Mouse (Mus musculus) embryonic facial prominence, embryonic 11.5 days (tissue): ENCODE measurements around the gene Ffar1. TPM values are rescaled to one million over a fixed set of nuclear protein-coding genes. Genes with fewer than 3 reads are reported as not detected.

Experiments used
- ATAC-seq: fragments of 200-750 bp; cut with Nextera tagmentation; replicated peaks from 2 replicates; pipeline ENCODE4 v1.8.0; 2017; ENCODE audit warnings: low read depth; ENCODE audit not compliant: insufficient number of reproducible peaks, low FRiP score, low TSS enrichment
- DNase-seq: peaks from one replicate; pipeline ENCODE4 v3.0.0-alpha.2; 2015; ENCODE audit warnings: low spot score
- H3K27ac ChIP-seq: fragments of 300-500 bp; sonication (generic); replicated peaks from 2 replicates; pipeline ENCODE4 v1.5.1; 2014; ENCODE audit warnings: mild to moderate bottlenecking, low read depth, low read length, control low read depth
- H3K27me3 ChIP-seq: fragments of 300-500 bp; sonication (generic); 2 replicates; pipeline ENCODE4 v1.6.1; 2014; ENCODE audit warnings: mild to moderate bottlenecking, low read length, moderate library complexity, mixed read lengths; ENCODE audit not compliant: control insufficient read depth, insufficient read depth
- H3K36me3 ChIP-seq: fragments of 300-500 bp; sonication (generic); replicated peaks from 2 replicates; pipeline ENCODE4 v1.6.1; 2014; ENCODE audit warnings: low read depth, mild to moderate bottlenecking, low read length, moderate library complexity, mixed read lengths; ENCODE audit not compliant: control insufficient read depth, insufficient read depth
- H3K4me1 ChIP-seq: fragments of 300-500 bp; sonication (generic); 2 replicates; pipeline ENCODE4 v1.6.1; 2014; ENCODE audit warnings: low read length, mixed read lengths; ENCODE audit not compliant: control insufficient read depth, insufficient read depth
- H3K4me2 ChIP-seq: fragments of 300-500 bp; sonication (generic); 2 replicates; pipeline ENCODE4 v1.6.1; 2014; ENCODE audit warnings: low read depth, mild to moderate bottlenecking, control low read depth, low read length, moderate library complexity
- H3K4me3 ChIP-seq: fragments of 300-500 bp; sonication (generic); 2 replicates; pipeline ENCODE4 v1.5.1; 2014; ENCODE audit warnings: low read depth, low read length, control low read depth
- H3K9ac ChIP-seq: fragments of 300-500 bp; sonication (generic); replicated peaks from 2 replicates; pipeline ENCODE4 v1.6.1; 2014; ENCODE audit warnings: mild to moderate bottlenecking, control low read depth, low read length
- H3K9me3 ChIP-seq: fragments of 300-500 bp; sonication (generic); replicated peaks from 2 replicates; pipeline ENCODE4 v1.6.1; 2016; ENCODE audit warnings: mild to moderate bottlenecking, low read length, inconsistent platforms, mixed read lengths; ENCODE audit not compliant: control insufficient read depth
- WGBS: fragments of 180-500 bp; shearing (Covaris S2); extraction: QIAGEN DNeasy Blood & Tissue Kit; methylation state at CpG from one replicate; pipeline ENCODE4 v1.1.7; 2014; 5-methylcytosine and 5-hydroxymethylcytosine counted together
- polyA plus RNA-seq: library from polyadenylated mRNA; unstranded; fragments of >200 nt; fragmentation: Nextera tagmentation; extraction: Ambion mirVana; gene quantifications from 2 replicates; pipeline ENCODE4 v1.2.1, GENCODE M21; 2014

The Ffar1 gene
- polyA plus RNA-seq, 1 experiment from 2014 or later: not detected

GRCm38 (mm10) chr7:30873083-30873482, 11.7 kb upstream of the Ffar1 start:
- no peaks in the 10 kb centered on the region for H3K36me3 ChIP-seq
- WGBS: 25% methylated on average over 15 of the region's 15 CpGs
- H3K4me2 ChIP-seq: no peak overlapping the region

DNA sequence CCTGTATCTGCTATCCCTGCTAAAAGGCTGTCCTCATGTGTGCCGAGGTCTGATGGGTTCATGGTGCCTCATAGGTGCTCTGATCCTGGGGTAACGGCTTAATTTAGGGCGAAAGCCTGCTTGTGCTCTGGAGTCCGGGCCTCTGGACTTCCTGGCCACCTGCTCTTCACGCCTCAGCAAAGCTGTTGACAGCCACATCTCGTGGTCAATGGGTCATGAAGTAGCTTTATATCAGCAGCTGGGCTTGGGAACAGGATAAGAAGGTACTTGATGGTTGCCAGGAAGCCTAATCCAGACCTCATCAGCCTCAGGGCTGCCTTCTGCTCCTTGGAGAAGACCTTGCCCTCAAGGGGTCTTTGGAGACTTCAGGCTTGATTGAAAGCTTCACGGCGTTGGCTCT, 2.0 kb upstream of the Ffar1 start:
- no peak for ATAC-seq
- Histone ChIP-seq H3K27ac (no peak overlapping the region), H3K9me3 (no peaks in the 10 kb centered on the region), H3K4me2 (no peak overlapping the region), H3K27me3 (no peaks in the 10 kb centered on the region), H3K36me3 (no peaks in the 10 kb centered on the region), H3K4me3 (no peak overlapping the region), H3K4me1 (no peaks in the 10 kb centered on the region; the same call in 1 of the 2 replicates), H3K9ac (no peak overlapping the region)
- 80% methylated on average over 8 of the region's 8 CpGs for WGBS
- no peak for DNase-seq

More at GRCm38 (mm10) chr7:30873083-30873482, 11.7 kb upstream of the Ffar1 start:
- H3K27ac ChIP-seq: no peak overlapping the region
- H3K4me1 ChIP-seq: no peaks in the 10 kb centered on the region
- ATAC-seq: no peak
- no peaks in the 10 kb centered on the region for H3K27me3 ChIP-seq
- no peak overlapping the region for H3K9ac ChIP-seq
- H3K4me3 ChIP-seq: no peak overlapping the region
- peak; percentile 82 for DNase-seq
- no peaks in the 10 kb centered on the region for H3K9me3 ChIP-seq

DNA sequence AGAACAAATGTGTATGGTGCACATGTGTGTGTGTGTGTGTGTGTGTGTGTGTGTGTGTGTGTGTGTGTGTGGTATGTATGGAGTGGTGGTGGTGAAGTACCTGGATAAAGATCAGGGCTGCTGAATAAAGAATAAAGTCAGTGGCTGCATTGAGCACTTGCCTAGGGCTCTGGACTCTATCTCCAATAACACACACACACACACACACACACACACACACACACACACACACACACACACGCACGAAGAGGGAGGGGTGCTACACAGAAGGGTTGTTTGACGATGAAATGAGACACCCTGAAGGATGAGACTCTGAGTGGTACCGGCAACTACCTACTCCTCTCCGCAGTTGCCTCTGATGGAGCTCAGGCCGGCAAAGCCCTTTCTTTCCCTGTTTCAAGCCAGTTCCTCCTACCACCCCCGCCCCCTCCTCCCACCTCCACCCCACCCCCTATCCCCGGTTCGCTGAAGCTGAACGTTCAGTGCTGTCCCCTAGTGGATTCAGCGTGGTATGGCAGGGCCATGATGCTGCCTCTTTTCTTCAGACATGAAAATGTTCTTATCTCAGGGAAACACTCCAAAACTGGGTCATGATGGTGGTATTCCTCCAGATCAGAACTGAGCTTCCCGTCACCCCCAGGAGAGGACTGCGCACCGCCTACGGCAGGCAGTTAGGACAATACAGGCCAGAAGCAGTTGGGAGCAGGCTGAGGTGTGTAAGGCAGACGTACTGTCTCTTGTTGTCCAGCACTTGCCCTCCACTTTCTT, 1.5 kb downstream of the Ffar1 start:
- no peaks in the 10 kb centered on the region; the same call in 1 of the 2 replicates for H3K4me1 ChIP-seq
- DNase-seq (peak; percentile 86), ATAC-seq (peak; percentile 47)
- H3K9me3 ChIP-seq: no peaks in the 10 kb centered on the region
- peak overlapping the region; percentile 25 for H3K9ac ChIP-seq
- no peaks in the 10 kb centered on the region for H3K27me3 ChIP-seq
- no peak overlapping the region for H3K27ac ChIP-seq
- peak overlapping the region; percentile 37 for H3K4me2 ChIP-seq
- H3K36me3 ChIP-seq: no peaks in the 10 kb centered on the region
- H3K4me3 ChIP-seq: 0 out of 2 replicates have a peak overlapping the region, but pooled peaks have one; percentile 12
- 11% methylated on average over 14 of the region's 16 CpGs for WGBS

DNA sequence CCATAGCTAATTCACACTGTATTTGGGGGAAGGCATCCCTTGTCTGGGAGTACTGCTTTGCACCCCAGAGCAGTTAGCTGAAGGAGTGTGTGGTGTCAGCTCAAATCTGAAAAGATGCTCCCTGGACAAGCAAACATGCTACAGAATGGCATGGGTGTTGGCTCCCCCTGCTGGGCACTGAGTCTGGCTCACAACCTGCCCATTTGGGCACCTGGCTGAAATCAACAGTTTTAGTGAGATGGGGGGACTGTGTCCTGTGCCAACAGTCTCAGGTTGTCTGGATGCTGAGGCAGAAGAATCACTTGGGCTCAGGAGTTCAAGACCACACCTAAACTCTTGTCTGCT, 2.1 kb downstream of the Ffar1 start:
- H3K4me2 ChIP-seq: no peak overlapping the region
- ATAC-seq (0 out of 2 replicates have a peak, but pooled peaks have one; percentile 3), DNase-seq (peak; percentile 82)
- no peaks in the 10 kb centered on the region for H3K36me3 ChIP-seq
- H3K27ac ChIP-seq: no peak overlapping the region
- no peak overlapping the region for H3K4me3 ChIP-seq
- H3K9ac ChIP-seq: no peak overlapping the region; the same call in 1 of the 2 replicates
- no peaks in the 10 kb centered on the region for H3K27me3 ChIP-seq
- H3K4me1 ChIP-seq: no peaks in the 10 kb centered on the region; the same call in 1 of the 2 replicates
- no peaks in the 10 kb centered on the region for H3K9me3 ChIP-seq

- Histone ChIP-seq H3K36me3 (no peaks in the 10 kb centered on the region), H3K4me1 (no peaks in the 10 kb centered on the region; the same call in 1 of the 2 replicates), H3K27ac (no peak overlapping the region), H3K4me2 (no peak overlapping the region), H3K4me3 (no peak overlapping the region), H3K9me3 (no peaks in the 10 kb centered on the region), H3K27me3 (no peaks in the 10 kb centered on the region), H3K9ac (no peak overlapping the region)
- no peak for ATAC-seq
- no peak for DNase-seq
- WGBS: 74% methylated on average over 1 of the region's 1 CpGs
Observed at GRCm38 (mm10) chr7:30857746-30858145, 3.6 kb downstream of the Ffar1 start.

DNA sequence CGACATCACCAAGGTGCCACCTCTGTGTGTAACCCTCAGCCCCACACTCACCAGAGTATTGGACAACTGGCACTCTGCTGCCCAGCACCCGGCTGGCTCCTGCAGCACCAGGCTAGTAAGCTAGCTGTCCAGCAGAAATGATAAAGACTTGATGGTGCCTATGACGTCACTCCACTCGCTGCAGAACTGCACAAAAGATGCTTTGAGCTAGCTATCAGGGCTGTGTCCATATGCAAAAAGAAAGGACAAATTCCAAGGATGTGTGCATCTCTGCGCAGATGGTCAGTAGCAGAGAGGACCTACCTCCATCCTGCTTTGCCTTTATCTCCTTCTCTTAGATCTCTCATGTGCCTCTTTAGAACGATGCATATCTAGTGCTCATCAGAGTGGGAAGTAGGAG, 5.3 kb downstream of the Ffar1 start, which contains the start of gene Ffar3:
Gene Ffar3 (minus strand): TSS at position 101 of the 400 bp plus-strand sequence.
- no peaks in the 10 kb centered on the region; the same call in 1 of the 2 replicates for H3K4me1 ChIP-seq
- no peak within 1 kb of the TSS for H3K27ac ChIP-seq
- H3K4me3 ChIP-seq: no peak within 1 kb of the TSS
- DNase-seq (no peak), ATAC-seq (no peak)
- H3K27me3 ChIP-seq: no peaks in the 10 kb centered on the region
- H3K9ac ChIP-seq: no peak within 1 kb of the TSS
- H3K4me2 ChIP-seq: no peak within 1 kb of the TSS
- H3K9me3 ChIP-seq: no peaks in the 10 kb centered on the region
- 85% methylated on average over 6 of the region's 6 CpGs for WGBS
- H3K36me3 ChIP-seq: no peaks in the 10 kb centered on the region

GRCm38 (mm10) chr7:30851421-30851820, 9.9 kb downstream of the Ffar1 start:
- H3K4me3 ChIP-seq: no peak overlapping the region
- WGBS: 94% methylated on average over 1 of the region's 1 CpGs
- H3K27ac ChIP-seq: no peak overlapping the region
- H3K27me3 ChIP-seq: no peaks in the 10 kb centered on the region
- H3K9me3 ChIP-seq: no peaks in the 10 kb centered on the region
- H3K36me3 ChIP-seq: no peaks in the 10 kb centered on the region
- no peak overlapping the region for H3K4me2 ChIP-seq
- ATAC-seq (no peak), DNase-seq (no peak)
- H3K9ac ChIP-seq: no peak overlapping the region
- H3K4me1 ChIP-seq: no peaks in the 10 kb centered on the region

DNA sequence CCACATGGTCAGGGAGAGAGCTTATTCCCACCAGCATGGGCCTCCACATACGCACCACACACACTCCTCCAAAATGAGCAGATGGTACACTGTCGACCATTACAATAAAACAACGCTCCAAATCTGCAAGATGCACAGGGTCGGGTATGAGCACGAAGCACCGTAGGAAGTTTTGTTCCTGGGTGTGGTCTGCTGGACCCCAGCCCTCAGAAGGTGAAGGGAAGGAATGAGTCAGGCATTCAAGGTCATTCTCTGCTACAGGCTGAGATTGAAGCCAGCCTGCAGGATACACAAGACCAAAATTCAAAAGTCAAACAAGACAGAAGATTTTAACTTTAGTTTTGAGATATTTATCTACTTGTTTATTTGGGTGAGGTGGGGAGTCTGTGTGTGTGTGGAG, 13.4 kb downstream of the Ffar1 start:
- WGBS: 86% methylated on average over 6 of the region's 6 CpGs
- no peak overlapping the region for H3K4me2 ChIP-seq
- no peaks in the 10 kb centered on the region for H3K4me1 ChIP-seq
- no peak for ATAC-seq
- H3K9ac ChIP-seq: no peak overlapping the region
- H3K27ac ChIP-seq: no peak overlapping the region
- no peaks in the 10 kb centered on the region for H3K27me3 ChIP-seq
- no peak for DNase-seq
- no peaks in the 10 kb centered on the region for H3K36me3 ChIP-seq
- no peaks in the 10 kb centered on the region for H3K9me3 ChIP-seq
- no peak overlapping the region for H3K4me3 ChIP-seq
